Mouse (Mus musculus) layer of hippocampus, adult 9-10 months (tissue): Measurements from ENCODE around the gene Mtx1.

Experiments
- DNase-seq: peaks from one replicate; pipeline ENCODE4 v3.0.0; 2022; ENCODE audit warnings: low spot score

Gene Mtx1

GRCm38 (mm10) chr3:89226900-89227299 is at the start of gene Mtx1:
Gene Mtx1 (minus strand): TSS chr3:89227088.
- no peak for DNase-seq

GRCm38 (mm10) chr3:89276061-89276460 is 49.2 kb upstream of the Mtx1 start:
- no peak for DNase-seq

GRCm38 (mm10) chr3:89271760-89272159 is 44.9 kb upstream of the Mtx1 start:
- no peak for DNase-seq

GRCm38 (mm10) chr3:89270891-89271290 is 44.0 kb upstream of the Mtx1 start:
- no peak for DNase-seq

GRCm38 (mm10) chr3:89270051-89270755 is 43.3 kb upstream of the Mtx1 start, which contains the start of gene Slc50a1:
Gene Slc50a1 (minus strand): TSS chr3:89270570.
- no peak for DNase-seq

GRCm38 (mm10) chr3:89268916-89269315 is 42.0 kb upstream of the Mtx1 start:
- DNase-seq = no peak

GRCm38 (mm10) chr3:89266439-89266893 is 39.6 kb upstream of the Mtx1 start:
- DNase-seq = no peak

GRCm38 (mm10) chr3:89262417-89262816 is 35.5 kb upstream of the Mtx1 start:
- no peak for DNase-seq

- DNase-seq = no peak
These were observed 33.3 kb upstream of the Mtx1 start for GRCm38 (mm10) chr3:89260211-89260610.

GRCm38 (mm10) chr3:89259076-89259475 is 32.2 kb upstream of the Mtx1 start, which contains the start of gene Dpm3:
Gene Dpm3 (plus strand): TSS chr3:89259358.
- no peak for DNase-seq

- no peak for DNase-seq
These were observed 29.3 kb upstream of the Mtx1 start for GRCm38 (mm10) chr3:89256177-89256576.

- no peak for DNase-seq
These were observed 28.1 kb upstream of the Mtx1 start for GRCm38 (mm10) chr3:89254994-89255393.

- DNase-seq = no peak
These were observed 24.5 kb upstream of the Mtx1 start for GRCm38 (mm10) chr3:89251365-89251895.

GRCm38 (mm10) chr3:89250435-89251040 is 23.6 kb upstream of the Mtx1 start:
- no peak for DNase-seq

GRCm38 (mm10) chr3:89247466-89247865 is 20.6 kb upstream of the Mtx1 start:
- DNase-seq = no peak

- DNase-seq = no peak
These were observed 19.6 kb upstream of the Mtx1 start, which contains the start of gene Trim46 for GRCm38 (mm10) chr3:89246261-89247100. Gene Trim46 (minus strand): TSS chr3:89246309.

- no peak for DNase-seq
These were observed 18.8 kb upstream of the Mtx1 start, which contains the start of gene Krtcap2 for GRCm38 (mm10) chr3:89245688-89246171. Gene Krtcap2 (plus strand): TSS chr3:89245966.

GRCm38 (mm10) chr3:89244982-89245687 is 18.2 kb upstream of the Mtx1 start:
- DNase-seq = no peak

- DNase-seq = no peak
These were observed 17.5 kb upstream of the Mtx1 start for GRCm38 (mm10) chr3:89244158-89244981.

- no peak for DNase-seq
These were observed 16.7 kb upstream of the Mtx1 start for GRCm38 (mm10) chr3:89243609-89244008.
